Mouse (Mus musculus) lung, postnatal 0 days (tissue): Measurements from ENCODE around the gene Wfdc21.

Experiments used
- CTCF ChIP-seq: IDR thresholded peaks from 2 replicates; pipeline ENCODE4 v1.5.1; 2016; ENCODE audit warnings: antibody characterized with exemption, mild to moderate bottlenecking
- EP300 ChIP-seq: IDR thresholded peaks from 2 replicates; pipeline ENCODE4 v1.6.1; 2016; ENCODE audit warnings: antibody characterized with exemption, mild to moderate bottlenecking, control low read depth

- TF ChIP-seq CTCF (no peak), EP300 (no peak)
Observed at GRCm38 (mm10) chr11:83734215-83734614, 12.5 kb upstream of the Wfdc21 start.
